Mouse (Mus musculus): ENCODE measurements at regions not wholly inside any gene's neighbourhood (a gene's known extent, or its start where the extent isn't known, plus 50 kb on each side); places are given as distances from the start of the nearest gene placed in this dataset.

GRCm38 (mm10) chr10:120652525-120653215 is 176.4 kb upstream of the Hmga2 start:
- TF ChIP-seq GATA1 (IDR thresholded peaks at IDR 0.05; ENCODE audit: borderline replicate concordance, low read length): no peak
- TF ChIP-seq FLI1 (IDR thresholded peaks at IDR 0.05; ENCODE audit: low read length): no peak

All from megakaryocyte, embryonic 14.5 days (primary cell).